Mouse (Mus musculus): ENCODE results near the gene 9430097D07Rik.

DNA sequence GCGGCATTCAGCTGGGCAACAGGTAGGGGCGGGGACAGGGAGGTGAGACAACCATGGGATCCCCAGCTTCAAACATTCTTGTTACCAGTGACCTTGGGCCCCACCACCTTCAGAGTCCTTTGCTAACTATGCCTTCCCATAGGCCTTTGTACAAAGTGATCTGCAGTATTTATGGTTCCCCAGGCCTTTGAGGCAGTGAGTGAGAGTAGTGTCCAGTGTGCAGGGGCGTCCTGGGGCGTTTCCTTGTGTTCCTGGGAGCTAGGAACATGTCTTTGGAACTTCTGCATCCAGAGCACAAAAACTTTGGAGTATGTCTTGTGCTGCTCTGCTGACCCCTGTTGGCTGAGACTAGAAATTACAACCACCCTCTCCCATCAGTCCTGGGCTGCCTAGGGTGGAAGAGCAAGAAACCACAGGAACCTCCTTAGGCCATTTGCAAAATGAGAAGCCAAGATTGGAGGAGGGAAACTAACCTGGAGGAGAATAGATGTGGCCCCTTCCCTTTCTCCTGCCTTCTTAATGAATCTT lies 8.9 kb downstream of the 9430097D07Rik start:
- TF ChIP-seq CTCF (IDR thresholded peaks at IDR 0.05; ENCODE audit: insufficient read depth, low read depth, low read length): no peak
- TF ChIP-seq POLR2A (IDR thresholded peaks at IDR 0.05; ENCODE audit: insufficient read depth, low read depth, low read length): no peak

Measured in olfactory bulb, adult 2 months (tissue).